Mouse (Mus musculus) layer of hippocampus, postnatal 14 days (tissue): ENCODE data around the gene Xrn2. TPM values are rescaled to one million over a fixed set of nuclear protein-coding genes. Genes with fewer than 3 reads are reported as not detected.
A peak's percentile ranks its signal among the peaks of the same experiment; 100 is the strongest.
"Not testable (repeated sequence)": the region's sequence is repeated elsewhere in the genome, so short reads cannot be mapped to it uniquely, and the experiment has no call there.

Experiments
- DNase-seq, 2 experiments: peaks; one replicate each; pipeline ENCODE4 v3.0.0; 2021 to 2022; ENCODE audit warnings: low spot score in 2 of 2, mixed read lengths in 1 of 2
- long read RNA-seq, 2 experiments: library from polyadenylated mRNA; stranded (forward); transcript quantifications; one replicate each; pipeline ENCODE4 v2.0.0; 2021
- total RNA-seq, 2 experiments: library from RNA; stranded (reverse); gene quantifications; 2 replicates each; pipeline ENCODE4 v1.2.3; 2021

The Xrn2 gene
- total RNA-seq: 10 to 100 TPM; 51.9 to 52.7 TPM
- long read RNA-seq, experiment 1, transcript Xrn2-201 (30 exons, 3,434 nt): major isoform, 57 of 69 reads
- long read RNA-seq, experiment 1, partial matches to known transcripts: 1 of 69 reads
- long read RNA-seq, experiment 1, other reads (novel, unspliced or antisense): 11 of 69 reads
- long read RNA-seq, experiment 2, transcript Xrn2-201 (30 exons, 3,434 nt): major isoform, 52 of 65 reads
- long read RNA-seq, experiment 2, partial matches to known transcripts: 1 of 65 reads
- long read RNA-seq, experiment 2, other reads (novel, unspliced or antisense): 12 of 65 reads

GRCm38 (mm10) chr2:147012623-147013184 is at the start of gene Xrn2:
Gene Xrn2, plus strand, starts transcription at chr2:147012996.
- peak; percentile 97 to 98 for DNase-seq

GRCm38 (mm10) chr2:146975024-146975423 is 37.8 kb upstream of the Xrn2 start:
- DNase-seq: no peak

GRCm38 (mm10) chr2:146975453-146976028 is 37.3 kb upstream of the Xrn2 start:
- peak; percentile 22 to 42 for DNase-seq

- DNase-seq: no peak
These were observed 30.0 kb upstream of the Xrn2 start for GRCm38 (mm10) chr2:146982786-146983185.

GRCm38 (mm10) chr2:146984831-146985230 is 28.0 kb upstream of the Xrn2 start:
- no peak for DNase-seq

- DNase-seq: no peak
These were observed 27.0 kb upstream of the Xrn2 start for GRCm38 (mm10) chr2:146985807-146986206.

GRCm38 (mm10) chr2:146986429-146986828 is 26.4 kb upstream of the Xrn2 start:
- DNase-seq: no peak

- DNase-seq: no peak
These were observed 5.5 kb upstream of the Xrn2 start for GRCm38 (mm10) chr2:147007265-147007664.

- DNase-seq: no peak
These were observed 3.7 kb upstream of the Xrn2 start for GRCm38 (mm10) chr2:147009084-147009483.

GRCm38 (mm10) chr2:147010141-147010540 is 2.7 kb upstream of the Xrn2 start:
- no peak for DNase-seq

- no peak for DNase-seq
These were observed 1.8 kb upstream of the Xrn2 start for GRCm38 (mm10) chr2:147010952-147011351.

- no peak for DNase-seq
These were observed 1.2 kb upstream of the Xrn2 start for GRCm38 (mm10) chr2:147011474-147012140.

- peak in 1 of 2 experiments; percentile 6 for DNase-seq
These were observed 614 bp upstream of the Xrn2 start for GRCm38 (mm10) chr2:147012141-147012622.

GRCm38 (mm10) chr2:147013194-147013969 is 586 bp downstream of the Xrn2 start:
- peak in 1 of 2 experiments; percentile 77 for DNase-seq

GRCm38 (mm10) chr2:147014101-147014886 is 1.5 kb downstream of the Xrn2 start:
- no peak for DNase-seq

- DNase-seq: not testable (repeated sequence)
These were observed 9.2 kb downstream of the Xrn2 start for GRCm38 (mm10) chr2:147022041-147022440.

- no peak for DNase-seq
These were observed 10.3 kb downstream of the Xrn2 start for GRCm38 (mm10) chr2:147023067-147023466.

GRCm38 (mm10) chr2:147023560-147023959 is 10.8 kb downstream of the Xrn2 start:
- no peak for DNase-seq

- DNase-seq: no peak
These were observed 20.3 kb downstream of the Xrn2 start for GRCm38 (mm10) chr2:147033065-147033464.

GRCm38 (mm10) chr2:147035864-147036263 is 23.1 kb downstream of the Xrn2 start:
- no peak for DNase-seq
